Mouse (Mus musculus) B cell, adult 62 days (primary cell): ENCODE measurements around the gene Fasn. TPM values are rescaled to one million over a fixed set of nuclear protein-coding genes. Genes with fewer than 3 reads are reported as not detected.

ENCODE experiments used
- total RNA-seq: library from RNA; stranded (reverse); gene quantifications from 4 replicates; pipeline ENCODE4 v1.2.4, GENCODE M21; 2023

The Fasn gene
- total RNA-seq, result 117 to 130 TPM (median 124 TPM) in 4 replicates

DNA sequence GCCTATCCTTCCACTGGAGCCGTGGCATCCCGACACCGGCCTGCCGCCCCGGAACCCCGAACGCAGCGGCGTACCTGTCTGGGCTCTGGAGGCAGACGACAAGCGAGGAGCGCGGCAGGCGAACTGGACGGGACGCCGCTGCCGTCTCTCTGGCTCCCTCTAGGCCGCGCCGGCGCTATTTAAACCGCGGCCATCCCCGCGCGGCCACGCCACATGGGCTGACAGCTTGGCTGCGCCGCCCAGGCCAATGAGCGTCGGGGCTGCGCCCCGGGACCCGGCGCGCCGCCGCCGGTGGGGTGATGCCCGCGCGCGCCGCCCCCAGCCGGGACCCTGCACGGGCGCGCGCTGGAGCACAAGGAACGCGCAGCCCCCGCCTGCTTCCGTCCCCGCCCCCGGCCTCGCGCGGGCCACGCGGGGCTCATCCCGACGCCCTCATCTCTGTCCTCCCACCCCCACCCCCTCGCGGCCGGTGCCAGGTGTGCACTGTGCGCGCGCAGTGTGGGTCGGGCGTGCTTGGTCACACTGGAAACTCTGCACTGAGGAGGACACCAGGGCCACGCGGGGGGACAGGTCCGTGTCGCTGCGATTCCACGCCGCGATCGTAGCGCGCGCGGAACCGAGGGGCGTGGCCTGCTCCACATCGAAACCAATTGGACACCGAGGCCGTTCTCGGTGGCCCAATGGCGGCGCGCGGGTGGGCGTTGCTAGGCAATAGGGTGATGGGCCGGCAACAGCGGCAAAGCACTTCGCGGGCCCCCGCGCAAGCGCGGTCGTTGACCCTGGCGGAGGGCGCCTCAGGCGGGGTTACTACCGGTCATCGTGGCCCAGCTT lies at the start of gene Fasn:
Gene Fasn (minus strand): TSS at position 592 of the 831 bp plus-strand sequence.

DNA sequence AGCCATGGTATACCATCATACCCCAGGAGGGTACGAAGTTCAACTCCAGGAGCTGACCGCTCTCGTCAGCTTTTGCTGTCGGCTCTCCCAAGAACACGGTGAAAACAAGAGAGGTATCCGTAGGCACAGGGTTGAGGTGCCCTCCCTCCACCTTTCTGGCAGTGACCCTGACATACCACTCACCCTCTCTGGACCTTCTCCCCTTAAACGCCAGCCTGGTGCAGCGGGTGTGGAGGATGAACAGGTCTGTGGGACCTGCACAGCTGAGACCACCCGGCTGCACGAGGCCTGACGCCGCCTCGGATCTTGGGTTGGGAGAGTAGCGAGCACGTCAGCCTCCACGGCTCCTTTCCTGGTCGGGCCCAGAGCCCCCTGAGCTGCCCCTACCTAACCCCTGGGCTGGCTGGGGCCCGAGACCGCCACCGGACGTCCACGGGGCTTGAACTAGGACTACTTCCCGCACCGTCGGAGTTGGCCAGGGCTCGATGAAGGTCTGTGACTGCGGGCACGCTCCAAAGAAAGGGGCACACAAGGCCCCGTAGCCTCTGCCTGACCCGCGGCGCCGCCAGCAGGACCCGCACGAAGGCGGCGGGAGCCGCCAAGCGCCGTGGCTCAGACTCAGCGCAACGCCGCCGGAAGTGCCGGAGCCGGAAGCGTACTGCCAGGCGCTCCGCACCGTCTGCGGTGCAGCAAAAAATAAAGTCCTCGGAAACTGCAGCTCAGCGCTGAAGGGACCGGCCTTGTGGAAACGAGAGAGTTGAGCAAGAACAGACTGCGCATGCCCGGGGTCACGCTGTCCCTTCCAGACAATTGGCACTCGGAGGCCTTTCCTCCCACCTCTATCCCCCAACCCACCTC lies 28.4 kb downstream of the Fasn start, which contains the start of gene Dus1l:
Gene Dus1l (minus strand): TSS at position 648 of the 858 bp plus-strand sequence.

DNA sequence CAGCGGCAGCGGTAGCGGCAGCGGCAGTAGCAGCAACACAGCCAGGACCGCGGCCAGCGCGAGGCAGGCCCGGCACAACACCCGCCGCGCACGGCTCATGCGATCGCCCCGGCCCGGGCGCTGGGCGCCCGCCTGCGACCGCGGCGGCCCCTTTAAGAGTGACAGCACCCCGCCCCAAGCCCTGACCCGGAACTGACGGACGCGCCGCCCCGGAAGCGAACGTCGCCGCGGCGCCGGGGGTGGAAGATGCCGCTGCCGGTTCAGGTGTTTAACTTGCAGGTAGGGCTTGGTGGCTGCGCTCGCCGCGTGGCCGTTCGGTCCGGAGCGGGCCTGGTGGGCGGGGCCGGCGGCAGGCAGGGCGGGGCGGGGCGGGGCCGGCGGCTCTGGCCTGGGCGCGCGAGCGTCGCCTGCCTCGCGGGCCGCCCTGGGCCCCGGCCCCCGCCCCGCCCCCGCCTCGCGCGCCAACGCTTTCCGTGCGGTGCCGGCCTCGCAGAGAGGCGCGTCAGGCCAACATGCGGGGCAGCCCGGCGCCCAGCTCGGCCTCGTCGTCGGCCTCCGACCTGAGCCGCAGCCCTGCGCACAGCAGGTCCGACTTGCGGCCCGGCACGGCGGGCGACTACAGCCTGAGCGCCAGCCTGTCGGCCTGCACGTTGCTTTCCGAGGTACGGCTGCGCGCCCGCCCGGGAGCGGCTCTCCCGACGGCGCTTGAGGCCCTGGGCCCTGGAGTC lies 40.1 kb downstream of the Fasn start, which contains the start of the genes Rfng and Gps1:
Gene Rfng (minus strand): TSS at position 144 of the 728 bp plus-strand sequence.
Gene Gps1 (plus strand): TSS at position 209 of the 728 bp plus-strand sequence.

DNA sequence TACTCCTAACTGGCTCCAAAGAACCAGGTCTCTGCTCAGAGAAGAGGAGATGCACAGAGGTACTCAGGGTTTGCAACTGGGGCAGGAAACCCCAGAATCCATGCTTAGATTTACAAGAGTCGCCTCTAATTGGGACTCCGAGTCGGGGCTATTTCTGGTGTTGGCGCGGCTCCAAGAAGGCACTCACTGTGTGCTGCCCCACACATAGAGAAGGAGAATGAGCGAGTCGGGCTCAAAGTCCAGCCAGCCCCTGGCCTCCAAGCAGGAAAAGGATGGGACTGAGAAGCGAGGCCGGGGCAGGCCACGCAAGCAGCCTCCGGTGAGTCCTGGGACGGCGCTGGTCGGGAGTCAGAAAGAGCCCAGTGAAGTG lies 61.7 kb downstream of the Fasn start, which contains the start of gene Hmga1b:
Gene Hmga1b (plus strand): TSS at position 123 of the 370 bp plus-strand sequence.

Other genes starting within 250 kb of the Fasn start
- gene Arhgdia, start 242.9 kb downstream of the Fasn start, total RNA-seq, result 511 to 532 TPM (median 521 TPM) in 4 replicates
- gene Alyref, start 226.2 kb downstream of the Fasn start, total RNA-seq, result 140 to 161 TPM (median 155 TPM) in 4 replicates
- 39.9 to 45.2 TPM (median 44.4 TPM) in 4 replicates for gene Anapc11, start 226.1 kb downstream of the Fasn start, total RNA-seq
- not detected in 4 replicates for gene Npb, start 216.1 kb downstream of the Fasn start, total RNA-seq
- 101 to 110 TPM (median 102 TPM) in 4 replicates for gene Pcyt2, start 206.6 kb downstream of the Fasn start, total RNA-seq
- gene Sirt7, start 199.3 kb downstream of the Fasn start, total RNA-seq, result 95.8 to 118 TPM (median 106 TPM) in 4 replicates
- 66.1 to 75.4 TPM (median 73.7 TPM) in 4 replicates for gene Mafg, start 190.9 kb downstream of the Fasn start, total RNA-seq
- gene Pycr1, start 180.8 kb downstream of the Fasn start, total RNA-seq, result 0.81 to 4.3 TPM (median 1.4 TPM) in 4 replicates
- gene Myadml2, start 176.4 kb downstream of the Fasn start, total RNA-seq, result 1.5 to 2.0 TPM in 2 of 4 replicates, not detected in the others
- gene Notum, start 163.4 kb downstream of the Fasn start, total RNA-seq, result not detected in 4 replicates
- 95.9 to 114 TPM (median 110 TPM) in 4 replicates for gene Aspscr1, start 151.6 kb downstream of the Fasn start, total RNA-seq
- gene Cenpx, start 110.8 kb downstream of the Fasn start, total RNA-seq, result 26.6 to 39.0 TPM (median 29.3 TPM) in 4 replicates
- 36.7 to 47.4 TPM (median 37.6 TPM) in 4 replicates for gene Lrrc45, start 110.6 kb downstream of the Fasn start, total RNA-seq
- 0.86 TPM in 1 of 4 replicates, not detected in the others for gene Rac3, start 103.1 kb downstream of the Fasn start, total RNA-seq
- 13.4 to 18.0 TPM (median 16.8 TPM) in 4 replicates for gene Dcxr, start 97.3 kb downstream of the Fasn start, total RNA-seq
- gene Cbr2, start 92.4 kb downstream of the Fasn start, total RNA-seq, result not detected in 4 replicates
- 33.4 to 46.4 TPM (median 42.5 TPM) in 4 replicates for gene Hmga1b, start 61.8 kb downstream of the Fasn start, total RNA-seq
- 12.1 to 16.6 TPM (median 12.6 TPM) in 4 replicates for gene Rfng, start 40.3 kb downstream of the Fasn start, total RNA-seq
- gene Gps1, start 40.3 kb downstream of the Fasn start, total RNA-seq, result 70.3 to 87.1 TPM (median 75.6 TPM) in 4 replicates
- 49.8 to 57.3 TPM (median 53.2 TPM) in 4 replicates for gene Dus1l, start 28.1 kb downstream of the Fasn start, total RNA-seq
- 0.54 to 1.0 TPM (median 0.88 TPM) in 4 replicates for gene Ccdc57, start 108.3 kb upstream of the Fasn start, total RNA-seq
- 0.95 to 1.4 TPM (median 1.3 TPM) in 4 replicates for gene Slc16a3, start 123.9 kb upstream of the Fasn start, total RNA-seq
- 132 to 152 TPM (median 140 TPM) in 4 replicates for gene Csnk1d, start 166.8 kb upstream of the Fasn start, total RNA-seq
- gene Cd7, start 214.9 kb upstream of the Fasn start, total RNA-seq, result 5.7 to 8.3 TPM (median 7.3 TPM) in 4 replicates
- gene Sectm1b, start 239.0 kb upstream of the Fasn start, total RNA-seq, result not detected in 4 replicates